Mouse (Mus musculus): ENCODE measurements around the gene Chaf1a.

Chaf1a gene

DNA sequence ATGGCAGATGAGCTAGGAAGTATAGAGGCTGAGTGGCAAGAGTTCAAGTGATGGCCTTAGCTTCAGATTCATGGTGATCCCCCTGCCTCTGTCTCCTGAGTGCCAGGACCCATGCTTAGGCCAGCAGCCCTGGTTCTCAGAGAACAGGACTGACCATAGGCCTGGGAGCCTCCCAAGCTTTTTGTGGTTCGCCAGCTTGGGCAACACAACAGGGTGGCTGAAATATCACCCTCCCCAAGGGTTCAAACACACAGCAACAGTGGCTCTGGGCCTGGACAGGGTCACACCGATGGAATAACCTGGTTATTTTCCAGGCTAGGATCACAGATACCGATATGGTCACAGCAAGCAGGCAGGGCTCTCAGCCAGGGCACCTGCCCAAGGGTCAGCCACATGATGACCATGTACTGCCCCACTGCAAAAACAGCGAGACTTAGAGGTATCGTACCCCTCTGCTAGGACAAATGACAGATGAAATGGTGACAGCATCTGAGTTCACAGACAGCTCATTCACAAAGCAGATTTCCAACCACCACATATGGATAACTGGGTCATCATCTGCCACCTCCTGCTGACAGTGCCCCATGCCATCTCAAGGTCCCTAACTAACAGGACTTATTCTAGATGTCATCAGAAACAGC is 12.3 kb upstream of the Chaf1a start:
- no peak; the same call in 1 of the 2 replicates for TF ChIP-seq GATA4 (IDR thresholded peaks at IDR 0.05; ENCODE audit: insufficient replicate concordance, low read length)

DNA sequence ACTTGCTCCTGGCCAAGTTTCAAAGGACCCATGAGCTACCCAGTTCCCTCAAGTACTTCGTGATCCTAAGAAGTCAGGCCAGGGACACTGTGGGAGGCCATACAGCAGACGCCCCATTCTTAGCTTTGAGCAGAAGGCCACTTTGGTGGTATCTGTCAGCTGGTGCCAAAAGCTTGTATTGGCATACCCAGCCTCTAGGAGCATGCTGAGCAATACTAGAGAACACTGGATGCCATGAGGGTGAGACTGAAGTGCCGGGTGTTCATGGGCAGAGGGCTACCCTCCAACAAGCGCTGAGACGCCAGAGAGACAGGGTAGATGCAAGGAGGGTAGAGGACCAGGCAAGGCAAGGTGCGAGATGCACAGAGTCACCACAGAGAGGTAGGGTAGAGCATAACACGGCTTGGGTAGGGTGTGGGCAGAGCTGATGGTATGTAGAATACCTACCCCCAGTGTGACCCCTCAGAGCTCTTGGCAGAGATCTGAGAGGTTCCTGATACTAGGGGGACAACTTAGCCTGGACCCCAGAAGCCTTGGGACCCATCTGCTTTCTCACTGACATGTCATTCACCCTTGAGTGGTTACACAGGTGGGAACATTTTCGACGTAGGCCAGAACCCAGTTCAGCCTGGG is 9.9 kb upstream of the Chaf1a start:
- TF ChIP-seq GATA4 (IDR thresholded peaks at IDR 0.05; ENCODE audit: insufficient replicate concordance, low read length), result no peak

DNA sequence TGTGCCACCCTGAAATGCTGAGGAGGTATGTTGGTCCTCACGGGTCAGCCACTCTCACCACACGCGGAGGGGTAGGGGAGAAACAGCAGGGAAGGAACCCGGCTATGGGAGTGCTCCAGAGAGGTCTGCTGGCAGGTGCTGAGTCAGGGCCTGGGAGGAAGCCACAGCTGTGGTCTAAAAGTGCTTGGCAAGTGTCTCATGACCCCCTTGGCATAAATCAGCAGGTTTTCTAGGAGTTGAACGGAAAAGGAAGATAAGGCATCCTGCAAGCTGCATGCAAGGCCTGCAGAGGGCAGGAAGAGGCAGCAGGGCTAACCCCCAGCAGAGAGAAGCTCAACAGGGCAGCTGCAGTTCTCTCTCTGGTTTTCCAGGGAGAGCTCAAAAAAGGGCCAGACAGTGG is 9.3 kb upstream of the Chaf1a start:
- TF ChIP-seq GATA4 (IDR thresholded peaks at IDR 0.05; ENCODE audit: insufficient replicate concordance, low read length), result peak; percentile 61; the same call in 1 of the 2 replicates

DNA sequence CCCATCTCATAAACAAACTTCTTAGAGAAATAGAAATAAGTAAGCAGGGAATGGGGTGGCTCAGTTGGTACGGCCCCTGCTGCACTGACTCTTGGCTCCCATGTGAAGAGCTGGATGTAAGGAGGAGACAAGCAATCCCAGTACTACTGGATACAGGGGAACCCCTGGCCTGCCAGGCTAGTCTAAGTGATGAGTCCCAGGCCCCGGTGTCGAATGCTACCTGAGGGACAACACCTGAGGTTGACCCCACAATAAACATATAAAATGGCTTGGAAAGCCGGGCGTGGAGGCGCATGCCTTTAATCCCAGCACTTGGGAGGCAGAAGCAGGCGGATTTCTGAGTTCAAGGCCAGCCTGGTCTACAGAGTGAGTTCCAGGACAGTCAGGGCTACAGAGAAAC is 8.8 kb upstream of the Chaf1a start:
- TF ChIP-seq GATA4 (IDR thresholded peaks at IDR 0.05; ENCODE audit: insufficient replicate concordance, low read length), result no peak

DNA sequence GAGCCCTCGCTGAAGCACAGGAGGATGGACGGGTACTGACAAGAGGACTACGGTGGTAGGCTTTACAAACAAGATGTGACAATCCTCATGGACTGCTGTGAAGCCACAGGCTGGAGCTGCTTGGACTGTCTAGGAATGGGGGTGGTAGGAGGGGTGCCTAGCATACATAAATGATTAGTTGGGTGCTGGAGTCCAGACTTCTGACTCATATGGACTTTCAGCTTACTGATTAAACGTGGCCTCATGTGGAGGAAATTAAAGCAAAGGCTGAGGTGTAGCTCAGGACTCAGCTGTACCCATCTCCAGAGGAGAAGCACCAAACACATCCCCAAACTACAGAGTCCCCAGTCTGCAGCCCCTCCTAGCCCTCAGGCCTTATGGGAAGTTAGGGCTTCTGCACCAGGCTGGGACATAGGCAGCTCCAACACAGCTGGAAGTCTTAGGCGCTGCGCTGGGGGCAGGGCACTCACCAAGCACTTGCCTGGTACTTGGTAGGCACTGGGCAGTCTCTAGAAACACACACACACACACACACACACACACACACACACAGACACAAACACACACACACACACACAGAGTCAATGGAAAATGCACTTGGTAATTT is 8.0 kb upstream of the Chaf1a start:
- no peak for TF ChIP-seq GATA4 (IDR thresholded peaks at IDR 0.05; ENCODE audit: insufficient replicate concordance, low read length)

DNA sequence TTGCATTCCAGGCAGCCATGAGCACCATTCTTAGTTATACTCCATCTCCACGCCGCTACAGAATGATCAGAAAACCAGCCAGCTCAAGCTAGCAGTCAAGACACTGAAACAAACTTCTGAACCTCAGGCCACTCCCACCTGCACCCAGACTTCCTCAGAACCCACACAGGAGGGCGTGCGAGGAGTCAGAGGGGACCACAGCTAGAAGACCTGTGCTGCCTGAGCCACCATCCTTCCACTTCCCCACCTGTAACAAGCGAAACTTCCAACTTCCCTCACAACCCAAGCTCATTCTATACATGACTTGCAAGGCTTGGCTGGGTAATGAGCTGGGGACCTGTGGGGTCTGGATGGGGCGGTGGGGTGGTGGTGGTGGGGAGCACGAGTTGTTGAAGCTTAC is 7.4 kb upstream of the Chaf1a start:
- TF ChIP-seq GATA4 (IDR thresholded peaks at IDR 0.05; ENCODE audit: insufficient replicate concordance, low read length), result no peak

DNA sequence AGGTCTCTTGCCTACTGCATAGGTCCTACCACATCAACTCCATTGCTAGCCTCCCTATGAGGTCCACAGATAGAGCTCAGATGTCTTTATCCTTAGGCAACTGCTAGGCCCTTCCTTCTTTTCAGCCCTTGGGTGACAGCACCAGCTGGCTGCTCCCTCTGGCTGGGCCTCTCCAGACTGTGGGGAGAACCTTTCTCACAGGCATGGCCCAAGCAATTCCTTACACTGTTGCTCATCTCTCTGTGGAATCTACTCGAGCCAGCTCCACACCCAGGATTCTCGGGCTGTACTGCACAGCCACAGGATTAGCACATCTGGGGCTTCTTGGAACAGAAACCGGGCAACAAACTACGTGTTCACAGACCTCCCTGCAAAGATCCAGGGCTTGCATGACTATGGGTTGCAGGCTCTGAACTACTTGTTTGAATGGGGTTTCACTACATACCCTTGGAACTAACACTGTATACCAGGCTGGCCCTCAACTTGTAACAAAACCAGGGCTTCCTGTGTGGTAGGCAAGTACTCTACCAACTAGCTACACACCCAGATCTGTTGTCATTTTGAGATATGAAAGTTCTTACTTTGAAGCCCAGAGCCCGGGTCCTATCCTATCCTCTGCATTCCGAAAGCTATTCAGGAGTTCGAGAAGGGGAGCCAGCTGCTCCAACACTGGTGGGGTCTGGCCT is 6.1 kb upstream of the Chaf1a start:
- no peak for TF ChIP-seq GATA4 (IDR thresholded peaks at IDR 0.05; ENCODE audit: insufficient replicate concordance, low read length)

DNA sequence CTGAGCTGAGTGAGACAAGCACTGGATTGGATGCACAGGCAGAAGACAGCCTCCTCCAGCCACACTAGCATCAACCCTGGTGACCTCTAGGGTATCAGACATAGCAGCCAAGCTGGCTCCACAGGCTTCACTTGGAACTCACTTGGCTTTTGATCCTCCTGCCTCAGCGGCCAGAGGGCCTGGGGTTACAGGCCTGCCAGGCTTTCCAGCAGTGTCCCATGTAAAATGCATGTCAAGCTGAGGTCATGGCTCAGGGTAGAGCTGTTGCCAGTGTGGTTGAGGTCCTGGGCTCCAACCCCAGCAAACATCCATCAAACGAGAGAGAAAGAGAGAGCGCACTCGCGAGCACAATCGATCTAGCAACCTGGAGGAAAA is 5.5 kb upstream of the Chaf1a start:
- no peak for TF ChIP-seq GATA4 (IDR thresholded peaks at IDR 0.05; ENCODE audit: insufficient replicate concordance, low read length)

DNA sequence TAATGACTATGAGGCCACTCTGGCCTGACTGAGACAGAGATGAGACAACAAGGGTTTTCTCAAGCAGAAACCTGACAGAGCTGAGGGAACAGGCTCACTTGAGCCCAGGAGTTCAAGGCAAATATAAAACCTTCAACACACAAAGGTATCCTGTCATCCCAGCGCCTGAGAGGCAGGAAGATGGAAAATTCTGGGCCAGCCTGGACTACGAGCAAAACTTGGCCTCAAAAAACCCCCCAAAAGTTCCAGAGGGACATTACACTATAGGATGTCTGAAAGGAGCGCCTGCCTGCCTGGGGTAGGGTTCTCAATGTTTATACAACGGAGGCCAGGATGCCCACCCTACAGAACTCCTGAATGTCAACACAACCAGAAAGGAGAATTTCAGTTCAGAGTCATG is 5.0 kb upstream of the Chaf1a start:
- no peak for TF ChIP-seq GATA4 (IDR thresholded peaks at IDR 0.05; ENCODE audit: insufficient replicate concordance, low read length)

DNA sequence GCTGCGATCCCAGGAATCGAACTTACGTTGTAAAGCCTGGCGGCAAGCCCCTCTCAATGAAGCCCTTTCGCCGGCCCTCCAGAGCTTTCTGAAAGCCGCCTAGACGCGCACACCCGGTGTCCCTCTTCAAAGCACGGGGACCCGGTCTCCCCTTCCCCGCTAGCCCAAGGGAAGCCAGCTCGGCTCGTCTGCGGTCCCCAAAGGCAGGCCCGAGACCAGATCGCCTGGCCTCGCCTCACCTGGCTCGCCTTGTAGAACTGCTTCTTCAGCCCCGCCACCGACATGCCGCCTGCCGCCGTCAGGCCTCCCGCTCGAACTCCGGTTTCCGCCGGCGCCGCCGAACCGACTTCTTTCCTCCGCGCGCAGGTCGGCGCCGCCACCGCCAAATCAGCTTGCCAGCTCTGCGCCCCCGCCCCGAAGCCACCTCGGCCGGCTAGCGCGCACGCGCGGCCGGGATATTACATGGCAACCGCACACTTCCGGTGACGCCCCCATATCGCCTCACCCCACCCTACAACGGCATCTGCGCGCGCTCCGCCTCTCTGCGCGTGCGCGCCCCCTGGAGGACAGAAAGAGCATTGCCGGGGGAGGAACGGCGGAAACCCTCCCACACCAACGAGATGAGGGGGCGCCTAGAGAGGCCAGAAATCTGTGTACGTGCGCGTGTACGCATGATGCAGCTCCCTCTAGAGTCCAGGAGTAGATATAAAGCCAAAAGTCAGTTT is 3.9 kb upstream of the Chaf1a start, which contains the start of gene Sh3gl1:
Gene Sh3gl1, minus strand, starts transcription at position 460 of the 725 bp plus-strand sequence.
- TF ChIP-seq GATA4 (IDR thresholded peaks at IDR 0.05; ENCODE audit: insufficient replicate concordance, low read length), result peak; percentile 86; the same call in 1 of the 2 replicates

DNA sequence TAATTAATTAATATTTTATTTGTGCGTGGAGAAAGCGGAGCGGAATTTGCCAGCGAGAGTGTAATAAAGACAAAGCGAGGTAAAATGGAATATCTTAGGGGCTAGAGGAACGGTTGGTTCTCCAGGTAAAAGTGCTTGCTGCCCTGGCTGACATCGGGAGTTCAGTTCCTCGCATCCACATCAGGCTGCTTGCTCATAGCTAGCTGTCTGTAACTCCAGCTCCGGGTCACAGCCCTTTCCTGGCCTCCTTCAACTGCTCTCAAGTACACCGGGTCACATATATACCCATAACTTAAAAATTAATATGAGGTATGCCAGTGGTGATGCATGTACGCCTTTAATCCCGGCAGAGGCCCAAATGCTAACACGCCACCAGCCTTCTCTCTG is 3.3 kb upstream of the Chaf1a start:
- no peak for TF ChIP-seq GATA4 (IDR thresholded peaks at IDR 0.05; ENCODE audit: insufficient replicate concordance, low read length)

DNA sequence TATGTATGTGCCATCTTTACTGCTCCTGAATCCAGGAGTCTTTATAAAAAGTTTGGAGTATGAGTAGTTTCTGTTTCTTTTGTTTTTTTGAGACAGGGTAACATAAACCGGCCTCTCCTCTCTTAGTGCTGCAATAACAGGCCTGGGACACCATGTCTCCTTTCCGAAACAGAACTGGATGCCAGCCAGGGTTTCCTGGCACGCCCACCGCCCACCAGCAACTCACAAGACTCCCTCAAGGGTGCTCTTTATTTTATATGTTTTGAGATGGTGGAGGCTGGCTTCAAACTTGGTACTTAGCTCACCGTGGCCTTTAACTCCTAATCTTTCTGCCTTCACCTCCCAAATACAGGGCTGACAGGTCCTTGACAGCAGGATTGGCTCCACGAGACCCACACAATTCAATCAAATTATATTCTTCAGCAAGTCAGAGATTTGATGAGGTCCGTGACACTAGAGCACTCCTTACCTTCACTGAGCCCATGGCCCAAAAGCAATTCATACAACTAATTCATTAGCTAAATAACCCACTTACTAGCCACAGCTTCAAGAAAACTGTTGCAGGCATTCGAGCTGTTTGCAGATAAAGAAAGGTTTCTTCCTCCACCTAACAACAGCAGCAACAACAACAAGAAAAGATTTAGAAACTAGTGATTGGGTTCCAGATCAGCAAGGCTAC is 1.5 kb upstream of the Chaf1a start:
- no peak for TF ChIP-seq GATA4 (IDR thresholded peaks at IDR 0.05; ENCODE audit: insufficient replicate concordance, low read length)

DNA sequence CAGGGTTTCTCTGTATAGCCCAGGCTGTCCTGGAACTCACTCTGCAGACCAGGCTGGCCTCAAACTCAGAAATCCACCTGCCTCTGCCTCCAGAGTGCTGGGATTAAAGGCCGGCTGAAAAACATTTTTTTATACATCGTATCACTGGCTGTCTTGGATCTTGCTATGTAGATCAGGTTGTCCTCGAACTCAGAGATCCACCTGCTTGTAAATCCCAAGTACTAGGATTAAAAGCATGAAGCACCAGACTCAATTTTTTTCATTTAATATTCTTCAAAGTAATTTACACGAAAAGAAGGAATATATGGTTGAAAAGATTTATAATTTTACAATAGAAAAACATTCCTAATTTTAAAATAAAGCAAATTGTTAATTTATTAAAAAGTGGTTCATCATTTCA is 894 bp upstream of the Chaf1a start:
- no peak for TF ChIP-seq GATA4 (IDR thresholded peaks at IDR 0.05; ENCODE audit: insufficient replicate concordance, low read length)

DNA sequence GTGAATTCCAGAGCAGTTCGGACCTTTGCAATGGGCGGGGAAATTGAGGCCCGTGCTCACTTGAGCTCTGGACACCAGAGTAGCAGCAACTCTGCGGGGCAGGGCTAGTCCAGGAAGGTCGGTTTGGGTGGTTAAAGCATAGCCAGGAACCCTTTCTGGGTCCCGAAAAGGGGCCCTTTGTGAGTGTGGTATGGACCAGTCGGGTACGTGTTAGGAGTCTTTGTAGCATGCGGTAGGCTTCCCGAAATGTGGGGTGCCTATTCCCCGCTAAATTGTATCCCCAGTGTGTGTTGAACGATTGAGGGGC is 571 bp downstream of the Chaf1a start:
- TF ChIP-seq GATA4 (IDR thresholded peaks at IDR 0.05; ENCODE audit: insufficient replicate concordance, low read length), result no peak

DNA sequence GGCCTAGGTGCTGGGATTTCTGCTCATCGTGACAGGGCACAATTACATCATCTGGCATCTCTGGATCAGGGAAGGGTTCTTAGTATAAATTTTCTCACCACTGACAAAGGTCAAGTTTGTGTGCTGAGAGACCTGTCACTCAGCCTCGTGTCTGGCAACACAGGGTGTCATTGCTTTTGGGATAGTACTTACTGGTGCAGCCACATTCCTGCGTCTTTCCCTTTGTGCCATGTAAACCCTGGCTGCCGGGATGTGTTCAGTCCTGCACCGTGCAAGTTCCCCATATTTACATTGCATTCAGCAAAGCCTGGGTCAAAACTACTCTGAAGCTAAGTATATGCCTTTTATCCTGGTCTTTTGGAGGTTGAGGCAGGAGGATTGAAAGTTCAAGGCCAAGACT is 11.1 kb downstream of the Chaf1a start:
- TF ChIP-seq GATA4 (IDR thresholded peaks at IDR 0.05; ENCODE audit: insufficient replicate concordance, low read length), result no peak

Measured in liver, adult (tissue).